Mouse (Mus musculus) embryonic fibroblast, embryonic 13.5 days (primary cell): ENCODE results near the gene Tmem274.

Experiments used
- CTCF ChIP-seq: IDR thresholded peaks from 2 replicates; pipeline ENCODE4 v1.5.1; 2011; ENCODE audit warnings: mild to moderate bottlenecking, control low read depth, low read length, moderate library complexity, borderline replicate concordance; ENCODE audit not compliant: insufficient read depth
- POLR2A ChIP-seq: IDR thresholded peaks from 2 replicates; pipeline ENCODE4 v1.6.1; 2011; ENCODE audit warnings: low read depth, mild to moderate bottlenecking, control low read depth, low read length, moderate library complexity

GRCm38 (mm10) chr4:149523961-149524360 is 46.8 kb downstream of the Tmem274 start:
- TF ChIP-seq POLR2A, result no peak
- TF ChIP-seq CTCF, result no peak
